Mouse (Mus musculus) kidney, postnatal 4 days (tissue): ENCODE measurements around the gene Gpr183.

Experiments
- DNase-seq, 2 experiments: peaks; one replicate each; pipeline ENCODE4 v3.0.0; 2021; ENCODE audit warnings: mixed read lengths in 2 of 2

Gene Gpr183

GRCm38 (mm10) chr14:121955176-121955795, 9.7 kb downstream of the Gpr183 start:
- no peak for DNase-seq

- DNase-seq = no peak
Observed at GRCm38 (mm10) chr14:121954608-121955007, 10.4 kb downstream of the Gpr183 start.

- no peak for DNase-seq
Observed at GRCm38 (mm10) chr14:121954129-121954528, 10.9 kb downstream of the Gpr183 start.

GRCm38 (mm10) chr14:121952046-121952400, 13.0 kb downstream of the Gpr183 start:
- DNase-seq = no peak

- no peak for DNase-seq
Observed at GRCm38 (mm10) chr14:121951399-121952045, 13.5 kb downstream of the Gpr183 start.

GRCm38 (mm10) chr14:121949897-121950296, 15.1 kb downstream of the Gpr183 start:
- DNase-seq = no peak

GRCm38 (mm10) chr14:121949436-121949835, 15.6 kb downstream of the Gpr183 start:
- no peak for DNase-seq

GRCm38 (mm10) chr14:121947966-121948365, 17.0 kb downstream of the Gpr183 start:
- no peak for DNase-seq

GRCm38 (mm10) chr14:121947201-121947760, 17.7 kb downstream of the Gpr183 start:
- DNase-seq = no peak

GRCm38 (mm10) chr14:121946728-121947127, 18.3 kb downstream of the Gpr183 start:
- DNase-seq = no peak

- DNase-seq = no peak
Observed at GRCm38 (mm10) chr14:121946131-121946530, 18.9 kb downstream of the Gpr183 start.

- DNase-seq = no peak
Observed at GRCm38 (mm10) chr14:121939582-121939981, 25.4 kb downstream of the Gpr183 start.

GRCm38 (mm10) chr14:121938256-121939191, 26.5 kb downstream of the Gpr183 start:
- no peak for DNase-seq

- DNase-seq = no peak
Observed at GRCm38 (mm10) chr14:121937601-121938255, 27.3 kb downstream of the Gpr183 start.

GRCm38 (mm10) chr14:121936856-121937255, 28.1 kb downstream of the Gpr183 start:
- DNase-seq = no peak

- no peak for DNase-seq
Observed at GRCm38 (mm10) chr14:121936356-121936755, 28.6 kb downstream of the Gpr183 start.

- DNase-seq = no peak
Observed at GRCm38 (mm10) chr14:121934597-121934946, 30.4 kb downstream of the Gpr183 start.

- DNase-seq = no peak
Observed at GRCm38 (mm10) chr14:121933906-121934596, 30.9 kb downstream of the Gpr183 start.

- DNase-seq = no peak
Observed at GRCm38 (mm10) chr14:121932180-121932579, 32.8 kb downstream of the Gpr183 start.

- DNase-seq = no peak
Observed at GRCm38 (mm10) chr14:121931594-121931993, 33.4 kb downstream of the Gpr183 start.

GRCm38 (mm10) chr14:121930731-121931383, 34.1 kb downstream of the Gpr183 start:
- DNase-seq = no peak
